Mouse (Mus musculus) limb, embryonic 13.5 days (tissue): ENCODE measurements around the gene Large2. TPM values are rescaled to one million over a fixed set of nuclear protein-coding genes. Genes with fewer than 3 reads are reported as not detected.

ENCODE experiments used
- ATAC-seq: fragments of 200-750 bp; cut with Nextera tagmentation; 2 replicates; pipeline ENCODE4 v1.8.0; 2017; ENCODE audit warnings: low read depth, moderate number of reproducible peaks, moderate TSS enrichment; ENCODE audit not compliant: low FRiP score
- H3K27ac ChIP-seq: fragments of 300-500 bp; sonication (generic); 2 replicates; pipeline ENCODE4 v1.5.1; 2015; ENCODE audit warnings: inconsistent platforms, mild to moderate bottlenecking, moderate library complexity
- H3K27me3 ChIP-seq: fragments of 300-500 bp; sonication (generic); 2 replicates; pipeline ENCODE4 v1.6.1; 2015; ENCODE audit warnings: mild to moderate bottlenecking, inconsistent platforms
- H3K36me3 ChIP-seq: fragments of 300-500 bp; sonication (generic); 2 replicates; pipeline ENCODE4 v1.6.1; 2015; ENCODE audit warnings: inconsistent platforms, mild to moderate bottlenecking, moderate library complexity
- H3K4me1 ChIP-seq: fragments of 300-500 bp; sonication (generic); 2 replicates; pipeline ENCODE4 v1.6.1; 2015; ENCODE audit warnings: inconsistent platforms
- H3K4me2 ChIP-seq: fragments of 300-500 bp; sonication (generic); replicated peaks from 2 replicates; pipeline ENCODE4 v1.6.1; 2015; ENCODE audit warnings: inconsistent platforms, mild to moderate bottlenecking, moderate library complexity
- H3K4me3 ChIP-seq: fragments of 300-500 bp; sonication (generic); 2 replicates; pipeline ENCODE4 v1.5.1; 2015; ENCODE audit warnings: moderate library complexity, mild to moderate bottlenecking, inconsistent platforms
- H3K9ac ChIP-seq: fragments of 300-500 bp; sonication (generic); 2 replicates; pipeline ENCODE4 v1.6.1; 2015; ENCODE audit warnings: mild to moderate bottlenecking, inconsistent platforms
- H3K9me3 ChIP-seq: fragments of 300-500 bp; sonication (generic); 2 replicates; pipeline ENCODE4 v1.6.1; 2016; ENCODE audit warnings: inconsistent platforms
- WGBS: fragments of 180-500 bp; shearing (Covaris S2); methylation state at CpG from one replicate; pipeline ENCODE4 v1.1.7; 2015; 5-methylcytosine and 5-hydroxymethylcytosine counted together
- microRNA-seq: library from miRNA; unstranded; fragments of <30 nt; microRNA quantifications from one replicate; pipeline ENCODE4, GENCODE M21; 2016
- polyA plus RNA-seq: library from polyadenylated mRNA; unstranded; fragments of >200 nt; fragmentation: Nextera tagmentation; extraction: Ambion mirVana; gene quantifications from 2 replicates; pipeline ENCODE4 v1.2.1, GENCODE M21; 2015

The Large2 gene
- polyA plus RNA-seq, 1 experiment from 2014 or later: 13.3 TPM

DNA sequence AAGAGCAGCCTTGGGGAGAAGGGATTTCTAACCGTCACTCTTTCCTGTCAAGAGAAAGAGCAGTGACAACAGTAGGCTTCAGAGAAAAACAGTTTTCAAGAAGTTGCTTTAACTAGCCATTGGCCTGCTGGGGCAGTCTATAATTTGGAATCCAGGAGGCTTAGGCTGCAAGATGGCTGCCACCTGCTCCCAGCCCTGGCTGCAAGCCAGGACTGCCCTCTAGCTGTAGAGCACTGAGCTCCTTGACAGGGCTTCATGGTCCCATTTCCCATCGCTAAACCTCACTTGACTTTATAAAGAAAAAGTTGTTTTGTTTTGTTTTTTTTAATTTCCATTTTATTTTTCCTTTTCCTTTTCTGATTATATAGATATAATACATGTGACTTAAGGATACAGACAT is 43.3 kb downstream of the Large2 start:
- Histone ChIP-seq H3K9ac (no peak overlapping the region), H3K36me3 (peaks cover 88% of the 10 kb centered on the region)

DNA sequence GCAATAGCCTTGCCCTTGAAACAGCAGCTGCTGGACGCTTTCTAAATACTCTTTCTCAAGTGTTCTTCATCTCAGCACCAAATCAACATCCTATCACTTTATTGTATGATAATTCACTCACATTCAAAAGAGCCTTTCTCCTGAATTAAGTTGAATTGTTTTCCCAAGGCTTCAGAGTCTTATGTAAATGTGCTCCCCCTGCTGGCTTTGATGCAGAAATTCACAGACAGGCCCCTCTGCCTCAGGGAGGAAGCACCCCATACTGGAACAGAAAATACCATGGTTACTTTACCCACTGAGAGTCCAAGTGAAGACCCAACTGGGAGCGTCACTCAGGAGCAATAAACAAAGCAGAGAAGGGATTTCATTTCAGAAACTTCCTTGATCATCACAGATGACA is 43.8 kb downstream of the Large2 start:
- H3K27ac ChIP-seq: no peak overlapping the region
- H3K4me1 ChIP-seq: no peaks in the 10 kb centered on the region
- H3K4me2 ChIP-seq: no peak overlapping the region
- no peak overlapping the region for H3K9ac ChIP-seq
- no peak for ATAC-seq
- peaks cover 92% of the 10 kb centered on the region for H3K36me3 ChIP-seq
- no peaks in the 10 kb centered on the region for H3K9me3 ChIP-seq
- no peaks in the 10 kb centered on the region for H3K27me3 ChIP-seq
- H3K4me3 ChIP-seq: no peak overlapping the region
- WGBS: 51% methylated on average over 2 of the region's 2 CpGs

More for the DNA sequence above, 43.3 kb downstream of the Large2 start:
- H3K4me3 ChIP-seq: no peak overlapping the region
- H3K27me3 ChIP-seq: no peaks in the 10 kb centered on the region
- no peaks in the 10 kb centered on the region for H3K9me3 ChIP-seq
- H3K4me1 ChIP-seq: no peaks in the 10 kb centered on the region
- no peak overlapping the region for H3K27ac ChIP-seq
- WGBS: 81% methylated on average over 2 of the region's 2 CpGs
- H3K4me2 ChIP-seq: no peak overlapping the region
- no peak for ATAC-seq

DNA sequence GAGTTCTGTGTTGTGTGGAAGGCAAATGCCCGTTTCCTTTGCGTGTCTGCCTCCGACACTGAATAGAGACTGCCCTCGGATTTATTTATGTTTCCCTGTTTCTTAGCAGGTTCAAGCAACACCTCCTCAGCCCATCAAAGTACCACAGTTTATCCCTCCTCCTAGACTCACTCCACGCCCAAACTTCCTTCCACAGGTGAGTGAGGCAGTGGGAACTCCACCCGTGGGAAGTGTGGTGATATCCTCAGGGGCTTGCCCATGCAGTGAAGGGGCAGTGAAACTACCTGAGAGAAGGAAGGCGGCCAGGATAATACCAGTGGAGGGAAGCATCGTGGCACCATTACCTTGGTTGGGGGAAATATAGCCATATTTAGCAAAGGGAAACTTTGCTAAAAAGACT is 46.5 kb downstream of the Large2 start:
- no peaks in the 10 kb centered on the region for H3K4me1 ChIP-seq
- no peak overlapping the region for H3K9ac ChIP-seq
- no peak for ATAC-seq
- H3K4me3 ChIP-seq: no peak overlapping the region
- 90% methylated on average over 8 of the region's 8 CpGs for WGBS
- peaks cover 79% of the 10 kb centered on the region for H3K36me3 ChIP-seq
- H3K9me3 ChIP-seq: no peaks in the 10 kb centered on the region
- no peak overlapping the region for H3K27ac ChIP-seq
- H3K4me2 ChIP-seq: no peak overlapping the region
- no peaks in the 10 kb centered on the region for H3K27me3 ChIP-seq

DNA sequence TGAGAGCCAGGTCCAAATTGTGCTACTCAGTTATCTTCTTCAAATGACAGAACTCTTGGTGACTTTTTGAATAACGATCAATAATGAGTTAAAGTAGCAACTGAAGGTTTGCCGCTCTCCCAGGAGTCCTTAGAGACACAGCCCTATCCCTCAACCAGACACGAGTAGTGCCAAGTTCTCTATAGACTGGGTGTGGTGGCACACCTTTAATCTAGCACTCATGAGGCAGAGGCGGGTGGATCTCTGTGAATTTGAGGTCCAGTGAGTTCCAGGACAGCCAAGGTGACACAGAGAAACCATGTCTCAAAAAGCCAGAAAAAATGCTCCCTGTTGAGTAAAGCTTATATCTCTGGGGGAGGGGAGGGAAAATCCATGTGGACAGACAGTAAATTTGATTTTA is 47.1 kb downstream of the Large2 start:
- H3K4me1 ChIP-seq: no peaks in the 10 kb centered on the region
- no peak overlapping the region for H3K4me2 ChIP-seq
- no peak for ATAC-seq
- no peak overlapping the region for H3K27ac ChIP-seq
- peaks cover 79% of the 10 kb centered on the region for H3K36me3 ChIP-seq
- 93% methylated on average over 4 of the region's 4 CpGs for WGBS
- H3K4me3 ChIP-seq: no peak overlapping the region
- H3K9ac ChIP-seq: no peak overlapping the region
- no peaks in the 10 kb centered on the region for H3K9me3 ChIP-seq
- H3K27me3 ChIP-seq: no peaks in the 10 kb centered on the region

DNA sequence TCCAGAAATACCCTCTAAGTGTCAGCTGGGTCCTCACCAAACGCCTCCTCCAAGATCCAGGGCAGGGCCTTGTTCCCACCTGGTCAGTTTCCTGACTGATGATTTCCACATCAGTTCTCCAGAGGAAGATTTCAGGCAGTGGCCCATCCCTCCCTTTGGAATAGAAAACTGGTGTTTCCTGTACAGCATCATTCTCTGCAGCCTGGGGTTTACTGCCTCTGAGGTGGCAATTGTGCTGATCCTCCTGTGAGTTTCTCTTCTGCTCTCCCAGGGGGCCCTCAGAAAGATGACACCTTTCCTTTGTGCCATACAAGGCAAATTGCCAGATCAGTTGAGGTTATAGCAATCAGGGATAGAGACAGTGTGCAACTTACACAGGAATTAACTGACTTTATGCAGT is 48.4 kb downstream of the Large2 start:
- no peaks in the 10 kb centered on the region for H3K4me1 ChIP-seq
- no peaks in the 10 kb centered on the region for H3K27me3 ChIP-seq
- no peak overlapping the region for H3K4me3 ChIP-seq
- no peak overlapping the region for H3K4me2 ChIP-seq
- no peak overlapping the region for H3K9ac ChIP-seq
- H3K36me3 ChIP-seq: peaks cover 79% of the 10 kb centered on the region
- ATAC-seq: no peak
- 65% methylated on average over 1 of the region's 1 CpGs for WGBS
- no peak overlapping the region for H3K27ac ChIP-seq
- H3K9me3 ChIP-seq: no peaks in the 10 kb centered on the region; the same call in 1 of the 2 replicates

DNA sequence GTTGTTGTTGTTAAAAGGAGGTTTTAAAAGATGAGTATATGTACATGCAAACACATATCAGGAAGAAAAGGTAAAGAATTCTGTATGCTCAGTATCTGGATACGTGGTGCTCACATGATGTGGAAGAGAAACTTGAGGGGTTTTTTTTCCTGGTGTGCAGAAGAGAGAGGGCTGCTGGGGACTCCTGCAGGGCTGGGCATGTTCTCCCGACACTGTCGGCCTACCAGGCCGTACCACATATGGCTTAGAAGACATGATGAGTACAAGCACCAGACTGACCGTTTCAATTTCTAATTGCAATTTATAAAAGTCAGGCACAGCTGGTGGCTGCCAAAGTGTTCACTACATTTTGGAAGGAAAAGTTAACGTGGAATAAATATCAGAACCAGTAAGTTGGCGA is 49.0 kb downstream of the Large2 start:
- H3K27me3 ChIP-seq: no peaks in the 10 kb centered on the region
- ATAC-seq: no peak
- H3K36me3 ChIP-seq: peaks cover 78% of the 10 kb centered on the region
- H3K9me3 ChIP-seq: no peaks in the 10 kb centered on the region; the same call in 1 of the 2 replicates
- H3K4me2 ChIP-seq: no peak overlapping the region
- no peak overlapping the region for H3K27ac ChIP-seq
- no peak overlapping the region for H3K9ac ChIP-seq
- no peak overlapping the region for H3K4me3 ChIP-seq
- WGBS: 89% methylated on average over 7 of the region's 7 CpGs
- no peaks in the 10 kb centered on the region for H3K4me1 ChIP-seq

DNA sequence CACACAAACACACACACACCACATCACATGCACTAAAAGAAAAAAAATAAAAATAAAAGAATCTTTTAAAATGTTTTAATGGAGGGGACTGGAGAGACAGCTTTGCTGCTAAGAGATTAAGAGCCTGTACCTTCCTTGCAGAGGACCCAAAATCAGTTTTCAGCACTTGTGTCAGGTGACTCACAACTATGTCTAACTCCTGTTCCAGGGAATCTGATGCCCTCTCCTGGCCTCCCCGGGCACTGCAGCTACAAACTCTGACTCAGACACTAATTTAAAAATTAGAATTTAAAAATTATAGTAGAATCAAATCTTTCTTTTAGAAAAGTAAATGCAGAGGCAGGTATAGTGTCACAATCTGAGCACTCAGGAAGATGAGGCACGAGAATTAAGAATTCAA is 52.0 kb downstream of the Large2 start:
- no peak overlapping the region for H3K27ac ChIP-seq
- 95% methylated on average over 2 of the region's 2 CpGs for WGBS
- peaks cover 56% of the 10 kb centered on the region for H3K36me3 ChIP-seq
- no peaks in the 10 kb centered on the region for H3K4me1 ChIP-seq
- H3K27me3 ChIP-seq: no peaks in the 10 kb centered on the region
- H3K4me2 ChIP-seq: no peak overlapping the region
- no peak for ATAC-seq
- no peak overlapping the region for H3K4me3 ChIP-seq
- H3K9ac ChIP-seq: no peak overlapping the region
- no peaks in the 10 kb centered on the region; the same call in 1 of the 2 replicates for H3K9me3 ChIP-seq

DNA sequence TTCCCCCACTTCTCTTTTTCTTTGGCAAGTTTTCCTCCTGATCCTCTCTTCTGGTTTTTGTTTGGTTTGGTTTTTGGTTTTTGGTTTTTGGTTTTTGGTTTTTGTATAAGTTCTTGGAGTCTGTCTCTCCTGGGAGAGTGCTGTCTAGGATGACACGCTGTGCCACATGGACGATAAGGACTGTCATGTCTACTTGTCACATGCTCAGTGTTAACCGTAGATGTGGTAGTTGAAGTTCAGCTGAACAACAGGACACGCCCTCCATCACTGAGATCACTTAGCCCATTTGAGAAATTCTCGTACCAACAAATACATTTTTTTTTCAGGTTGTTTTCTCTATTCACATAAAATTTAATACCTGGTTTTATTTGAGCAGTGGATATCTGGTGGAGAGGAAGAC is 57.4 kb downstream of the Large2 start:
- 82% methylated on average over 5 of the region's 5 CpGs for WGBS
- H3K9ac ChIP-seq: no peak overlapping the region

DNA sequence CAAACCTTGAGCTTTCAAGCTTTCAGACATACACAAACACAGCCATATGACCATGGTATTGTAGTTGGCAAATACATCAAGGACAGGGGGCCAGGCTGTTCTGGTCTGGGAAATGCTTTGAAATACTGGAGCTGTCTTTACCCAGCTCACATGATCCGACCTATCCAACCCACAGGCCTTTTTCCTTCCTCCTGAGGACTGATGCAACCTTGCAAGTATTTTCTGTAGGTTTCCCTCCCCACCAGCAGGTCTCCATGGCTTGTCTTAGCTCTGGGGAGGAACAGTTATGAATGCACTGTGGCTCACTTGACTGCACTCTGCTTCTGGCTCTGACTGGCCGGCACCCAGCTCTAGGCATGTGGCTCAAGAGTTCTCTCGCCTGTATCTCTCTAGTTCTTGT is 58.0 kb downstream of the Large2 start:
- WGBS: 70% methylated on average over 3 of the region's 3 CpGs
- no peaks in the 10 kb centered on the region for H3K9me3 ChIP-seq
- H3K36me3 ChIP-seq: peaks cover 18% of the 10 kb centered on the region
- no peaks in the 10 kb centered on the region for H3K27me3 ChIP-seq
- ATAC-seq: no peak
- peaks cover 3% of the 10 kb centered on the region; the same call in 1 of the 2 replicates for H3K4me1 ChIP-seq
- H3K27ac ChIP-seq: no peak overlapping the region
- H3K9ac ChIP-seq: no peak overlapping the region
- no peak overlapping the region for H3K4me3 ChIP-seq
- no peak overlapping the region for H3K4me2 ChIP-seq

More for the DNA sequence above, 57.4 kb downstream of the Large2 start:
- Histone ChIP-seq H3K27ac (no peak overlapping the region), H3K4me2 (no peak overlapping the region), H3K4me3 (no peak overlapping the region), H3K9me3 (no peaks in the 10 kb centered on the region), H3K4me1 (peaks cover 3% of the 10 kb centered on the region; the same call in 1 of the 2 replicates), H3K36me3 (peaks cover 24% of the 10 kb centered on the region), H3K27me3 (no peaks in the 10 kb centered on the region)
- no peak for ATAC-seq

Small RNA genes within 50 kb of the gene (microRNA-seq; reads per million reads assigned to microRNA genes)
- not detected for gene Mir7000

Other genes with a start within 250 kb of the Large2 start
- 18.6 and 20.6 TPM in 2 replicates for gene Pex16, start 193 bp downstream of the Large2 start, polyA plus RNA-seq
- gene 1700029I15Rik, start 7.7 kb upstream of the Large2 start, polyA plus RNA-seq: 2.3 and 4.8 TPM in 2 replicates
- 27.6 and 28.9 TPM in 2 replicates for gene Mapk8ip1, start 26.4 kb upstream of the Large2 start, polyA plus RNA-seq
- gene Cry2, start 59.2 kb upstream of the Large2 start, polyA plus RNA-seq: 31.0 and 34.9 TPM in 2 replicates
- 10.6 and 11.7 TPM in 2 replicates for gene Slc35c1, start 85.7 kb upstream of the Large2 start, polyA plus RNA-seq
- gene Chst1, start 224.8 kb upstream of the Large2 start, polyA plus RNA-seq: 5.8 and 6.4 TPM in 2 replicates